Mouse (Mus musculus): ENCODE measurements around the gene Slc16a13.

Slc16a13 gene

DNA sequence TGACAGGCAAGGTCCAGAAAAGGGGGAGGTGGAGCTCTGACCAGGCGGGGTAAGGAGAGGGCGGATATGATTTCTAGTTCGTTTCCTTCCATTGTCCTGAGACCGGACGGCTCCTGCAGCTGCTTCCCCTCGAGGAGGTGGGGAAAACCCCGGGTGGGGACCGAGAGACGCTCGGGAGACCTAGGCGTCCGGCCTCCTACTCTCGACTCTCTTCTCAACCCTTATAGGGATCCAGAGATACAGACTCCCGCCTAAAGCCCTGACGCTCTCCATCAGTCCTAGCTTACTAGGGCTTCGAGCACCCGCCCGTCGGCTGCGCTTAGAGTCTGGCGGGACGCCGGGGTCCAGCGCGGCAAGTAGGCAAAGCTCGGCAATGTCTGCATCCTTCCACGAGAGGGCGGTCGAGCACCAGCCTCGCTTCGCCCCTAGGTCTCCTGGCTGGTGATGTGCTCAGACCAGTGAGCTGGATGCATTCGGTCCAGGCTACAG, 9.4 kb upstream of the Slc16a13 start:
- peak; percentile 63 for DNase-seq

- no peak for DNase-seq
These were observed 8.6 kb upstream of the Slc16a13 start, which contains the start of gene Bcl6b for GRCm38 (mm10) chr11:70229260-70230010. Gene Bcl6b (minus strand): TSS chr11:70229798.

DNA sequence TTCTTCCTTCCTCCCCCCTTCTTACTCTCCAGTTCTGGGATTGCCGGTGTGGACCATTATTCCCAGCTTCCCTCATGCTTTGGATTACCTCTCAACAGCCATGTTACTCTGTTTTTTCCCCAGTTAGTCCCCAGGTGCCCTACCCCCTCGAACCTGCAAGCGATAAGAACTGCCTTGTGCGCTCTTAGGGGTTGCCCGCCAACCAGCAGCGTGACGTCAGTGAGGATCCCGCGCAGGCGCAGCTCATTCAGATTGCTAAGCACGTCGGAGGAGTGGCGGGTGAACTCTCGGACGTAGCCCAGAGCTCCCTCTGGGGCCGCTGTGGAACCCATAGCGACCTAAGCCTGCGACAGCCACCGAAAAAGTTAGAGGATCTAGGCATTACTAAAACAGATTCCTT, 8.0 kb upstream of the Slc16a13 start:
- DNase-seq = peak; percentile 79

GRCm38 (mm10) chr11:70227661-70228245, 6.9 kb upstream of the Slc16a13 start:
- no peak for DNase-seq

- no peak for DNase-seq
These were observed 6.3 kb upstream of the Slc16a13 start for GRCm38 (mm10) chr11:70227126-70227525.

DNA sequence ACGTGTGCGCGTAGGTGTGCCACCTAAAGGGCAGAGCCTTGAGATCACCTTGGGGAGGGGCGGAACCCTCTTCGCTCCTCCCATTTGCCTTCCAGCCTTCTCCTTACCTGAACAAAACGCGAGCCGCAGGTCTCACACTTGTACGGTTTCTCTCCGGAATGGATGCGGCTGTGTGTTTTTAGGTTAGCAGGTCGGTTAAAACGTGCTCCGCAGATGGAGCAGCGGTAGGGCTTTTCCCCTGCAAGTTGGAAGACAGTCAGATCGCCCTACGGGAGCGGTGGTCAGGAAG, 5.7 kb upstream of the Slc16a13 start:
- DNase-seq = no peak

- no peak for DNase-seq
These were observed 5.1 kb upstream of the Slc16a13 start for GRCm38 (mm10) chr11:70225798-70226601.

GRCm38 (mm10) chr11:70223724-70224123, 2.9 kb upstream of the Slc16a13 start:
- no peak for DNase-seq

DNA sequence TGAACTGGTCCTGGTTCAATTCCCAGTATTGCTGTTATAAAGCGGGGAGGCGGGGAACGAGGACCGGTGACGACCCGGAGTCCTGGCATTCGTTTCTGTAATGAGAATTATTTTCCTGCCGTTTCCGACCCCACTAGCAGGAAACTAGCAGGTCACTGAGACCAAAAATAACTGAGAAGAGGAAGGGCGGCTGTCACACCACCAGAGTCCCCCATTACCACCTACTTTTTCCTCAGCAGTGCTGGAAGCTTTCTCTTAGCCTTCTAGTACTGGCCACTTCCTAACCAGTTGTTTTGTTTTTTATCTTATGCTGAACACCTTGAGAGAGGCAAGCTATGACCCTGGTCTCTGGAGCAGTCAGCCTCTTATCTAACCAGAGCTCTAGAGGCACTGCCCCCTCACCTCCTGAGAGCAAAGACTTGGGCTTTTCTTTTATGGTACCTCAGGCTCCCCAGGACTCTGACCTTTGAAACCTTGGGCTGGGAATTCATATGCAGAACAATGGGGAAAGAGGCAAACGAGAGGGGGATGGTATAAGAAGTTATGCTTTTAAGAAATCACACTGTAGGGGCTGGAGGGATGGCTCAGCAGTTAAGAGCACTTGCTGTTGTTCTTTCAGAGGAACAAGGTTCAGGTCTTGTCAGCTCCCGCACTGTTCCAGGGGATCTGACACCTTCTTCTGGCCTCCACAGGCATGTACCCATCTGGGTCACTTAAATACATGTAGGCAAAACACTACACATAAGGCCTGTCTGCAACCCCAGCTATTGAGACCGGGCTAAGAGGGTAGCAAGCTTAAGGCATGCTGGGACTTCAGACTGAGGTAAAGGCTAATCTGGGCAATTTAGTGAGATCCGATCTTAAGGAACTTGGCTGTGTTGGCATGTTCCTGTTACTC, 988 bp upstream of the Slc16a13 start:
- DNase-seq = no peak

DNA sequence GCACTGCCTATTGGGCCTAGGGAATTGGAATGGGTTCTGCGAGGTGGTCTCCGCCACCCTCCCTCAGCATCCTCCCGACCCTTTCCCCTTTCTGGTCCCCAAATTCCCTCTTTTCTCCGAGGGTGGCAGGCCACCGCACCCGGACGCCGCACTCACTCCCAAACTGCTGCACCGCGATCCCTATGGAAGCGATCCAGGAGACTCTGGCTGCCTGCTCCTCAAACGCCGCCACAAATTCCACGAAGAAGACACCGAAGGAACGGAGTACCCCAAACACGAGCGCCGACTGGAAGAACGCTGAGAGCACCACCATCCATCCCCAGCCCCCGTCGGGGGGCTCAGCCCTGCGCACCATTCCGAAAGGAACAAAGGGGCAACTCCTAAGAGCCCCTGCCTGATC, 541 bp downstream of the Slc16a13 start:
- DNase-seq = no peak

- DNase-seq = no peak
These were observed 991 bp downstream of the Slc16a13 start for GRCm38 (mm10) chr11:70219873-70220272.

DNA sequence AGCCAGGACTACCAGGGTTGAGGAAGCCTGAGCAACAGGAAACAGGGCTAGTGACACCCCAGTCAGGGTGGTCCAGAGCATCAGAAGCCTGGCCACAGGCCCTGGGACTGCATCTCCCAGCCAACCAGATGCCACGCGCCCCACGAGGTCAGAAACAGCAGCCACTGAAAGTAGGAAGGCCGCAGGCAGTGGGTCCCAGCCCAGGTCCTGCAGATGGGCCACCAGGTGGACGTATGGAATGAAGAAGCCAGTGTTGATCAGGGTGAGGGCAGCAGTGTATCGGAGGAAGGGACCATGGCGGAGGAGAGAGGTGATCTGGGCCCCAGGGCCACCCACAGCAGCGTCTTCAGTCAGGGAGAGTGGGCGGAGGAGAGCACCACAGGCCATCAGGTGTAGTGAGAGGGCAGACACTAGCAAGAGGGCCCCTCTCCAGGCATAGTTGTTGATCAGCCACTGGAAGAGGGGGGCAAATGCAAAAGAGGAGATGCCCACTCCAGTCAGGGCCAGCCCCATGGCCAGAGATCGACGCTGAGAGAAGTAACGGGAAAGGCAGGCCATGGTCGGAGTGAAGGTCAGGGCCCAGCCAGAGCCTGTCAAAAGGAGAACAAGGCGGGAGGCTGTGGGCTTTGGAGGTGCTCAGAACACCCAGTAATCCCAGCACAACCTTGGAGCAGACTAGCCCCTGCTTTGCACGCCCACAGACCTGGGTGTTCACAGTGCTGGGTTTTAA, 2.0 kb downstream of the Slc16a13 start:
- DNase-seq = no peak

- no peak for DNase-seq
These were observed 2.8 kb downstream of the Slc16a13 start for GRCm38 (mm10) chr11:70218039-70218438.

- no peak for DNase-seq
These were observed 4.8 kb downstream of the Slc16a13 start for GRCm38 (mm10) chr11:70216103-70216502.

GRCm38 (mm10) chr11:70215301-70215700, 5.6 kb downstream of the Slc16a13 start:
- no peak for DNase-seq

GRCm38 (mm10) chr11:70214856-70215209, 6.0 kb downstream of the Slc16a13 start:
- DNase-seq = no peak

DNA sequence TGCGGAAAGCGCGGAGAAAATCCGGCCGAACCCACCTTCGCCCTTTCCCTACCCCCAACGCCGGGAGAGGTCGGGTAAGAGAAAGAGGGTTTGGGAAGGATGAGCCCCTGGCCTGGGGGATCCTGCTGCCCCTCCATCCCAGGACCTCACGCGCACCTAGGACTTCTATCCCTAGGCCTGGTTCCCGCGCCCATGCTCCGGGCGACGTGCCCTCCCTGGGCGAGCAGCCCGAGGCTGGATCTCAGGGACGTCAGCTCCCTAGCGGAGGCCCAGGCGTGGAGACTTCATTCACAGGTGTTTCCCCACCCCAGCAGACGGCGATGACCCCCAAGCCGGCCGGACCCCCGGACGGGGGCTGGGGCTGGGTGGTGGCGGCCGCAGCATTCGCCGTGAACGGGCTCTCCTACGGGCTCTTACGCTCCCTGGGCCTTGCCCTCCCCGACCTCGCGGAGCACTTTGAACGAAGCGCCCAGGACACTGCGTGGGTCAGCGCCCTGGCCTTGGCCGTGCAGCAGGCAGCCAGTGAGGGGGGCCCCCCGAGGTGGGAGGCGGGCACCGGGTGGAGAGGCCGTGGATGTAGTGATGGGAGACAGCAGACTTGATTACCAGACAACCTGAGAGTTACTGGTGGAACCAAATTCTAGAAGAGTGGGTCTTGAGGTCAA, 6.5 kb downstream of the Slc16a13 start:
- DNase-seq = peak; percentile 58

DNA sequence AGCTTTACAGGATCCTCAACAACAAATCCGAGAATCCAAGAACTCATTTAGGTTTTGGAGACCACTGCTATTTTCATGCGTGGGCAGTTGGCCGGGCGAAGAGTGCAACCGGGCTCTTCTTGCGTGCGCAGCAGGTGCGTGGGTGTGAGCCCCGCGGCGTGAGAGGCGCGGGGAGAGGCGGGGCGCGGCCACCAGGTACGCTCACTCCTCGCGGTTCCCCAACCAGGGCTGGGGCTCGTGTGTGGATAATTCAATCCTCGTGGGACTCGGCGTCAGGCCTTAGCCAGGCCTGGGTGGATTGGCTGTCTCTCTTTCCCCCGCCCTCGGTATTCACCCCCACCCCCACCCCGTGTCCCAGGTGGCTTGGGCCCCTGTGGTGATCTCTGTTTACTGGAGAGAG, 7.1 kb downstream of the Slc16a13 start:
- DNase-seq = peak; percentile 62

GRCm38 (mm10) chr11:70212896-70213295, 8.0 kb downstream of the Slc16a13 start:
- DNase-seq = no peak

DNA sequence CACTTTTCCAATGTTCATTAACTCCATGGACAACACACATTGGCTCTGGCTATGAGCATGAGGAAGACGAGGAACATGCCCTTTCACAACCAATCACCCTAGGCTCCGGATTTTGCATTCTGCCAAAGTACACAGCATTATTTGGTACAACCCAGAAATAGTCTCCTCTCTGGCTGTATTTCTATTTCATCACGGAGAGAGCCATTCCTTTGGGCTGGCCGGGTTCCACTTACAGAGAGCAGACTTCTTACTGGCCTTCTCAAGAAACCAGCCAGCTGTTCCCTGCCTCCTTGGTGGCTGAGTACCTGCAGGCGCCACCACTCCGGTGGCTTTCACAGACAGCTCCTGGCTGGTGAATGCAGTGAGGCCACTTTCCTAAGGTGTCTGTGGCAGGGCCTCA, 8.4 kb downstream of the Slc16a13 start, which contains the start of gene Slc16a11:
Slc16a11 (plus strand) TSS at position 330 of the 400 bp plus-strand sequence.
- no peak for DNase-seq

GRCm38 (mm10) chr11:70211972-70212371, 8.9 kb downstream of the Slc16a13 start:
- no peak for DNase-seq
